Mouse (Mus musculus) adrenal gland (tissue): ENCODE data around the gene Cdc42bpa.
"Not testable (repeated sequence)": the region's sequence is repeated elsewhere in the genome, so short reads cannot be mapped to it uniquely, and the experiment has no call there.

Source experiments
- intact Hi-C: fragments of 180-260 bp; cut with DNase I; formaldehyde crosslinking; loops from one replicate; pipeline ENCODE4 v1.15.1; 2025

Gene Cdc42bpa

GRCm38 (mm10) chr1:180029863-180030262, 69.6 kb downstream of the Cdc42bpa start:
- intact Hi-C loops, result not testable (repeated sequence)

GRCm38 (mm10) chr1:180030631-180031365, 70.5 kb downstream of the Cdc42bpa start:
- intact Hi-C loops, result no loop called here

GRCm38 (mm10) chr1:180031705-180032548, 71.7 kb downstream of the Cdc42bpa start:
- intact Hi-C loops, result no loop called here

GRCm38 (mm10) chr1:180037461-180037860, 77.2 kb downstream of the Cdc42bpa start:
- intact Hi-C loops, result no loop called here

- intact Hi-C loops, result no loop called here
These were observed 83.9 kb downstream of the Cdc42bpa start for GRCm38 (mm10) chr1:180044160-180044559.

GRCm38 (mm10) chr1:180045172-180045571, 84.9 kb downstream of the Cdc42bpa start:
- intact Hi-C loops, result no loop called here

- intact Hi-C loops, result no loop called here
These were observed 128.9 kb downstream of the Cdc42bpa start for GRCm38 (mm10) chr1:180089176-180089575.

GRCm38 (mm10) chr1:180098426-180098825, 138.2 kb downstream of the Cdc42bpa start:
- intact Hi-C loops, result no loop called here

- intact Hi-C loops, result no loop called here
These were observed 144.3 kb downstream of the Cdc42bpa start for GRCm38 (mm10) chr1:180104567-180104966.

GRCm38 (mm10) chr1:180109050-180109449, 148.8 kb downstream of the Cdc42bpa start:
- intact Hi-C loops, result no loop called here

GRCm38 (mm10) chr1:180116525-180116924, 156.3 kb downstream of the Cdc42bpa start:
- intact Hi-C loops, result loop anchor here (5.0 kb wide), 1 partner anchor 259 kb away; no protein-coding TSS in a partner anchor

- intact Hi-C loops, result loop anchor here (5.0 kb wide), 1 partner anchor 261 kb away; no protein-coding TSS in a partner anchor
These were observed 158.0 kb downstream of the Cdc42bpa start for GRCm38 (mm10) chr1:180118233-180118632.

- intact Hi-C loops, result no loop called here
These were observed 168.0 kb downstream of the Cdc42bpa start for GRCm38 (mm10) chr1:180128077-180128792.

- intact Hi-C loops, result no loop called here
These were observed 171.1 kb downstream of the Cdc42bpa start for GRCm38 (mm10) chr1:180131402-180131801.

GRCm38 (mm10) chr1:180132187-180132586, 171.9 kb downstream of the Cdc42bpa start:
- intact Hi-C loops, result no loop called here

GRCm38 (mm10) chr1:180139158-180139557, 178.9 kb downstream of the Cdc42bpa start:
- intact Hi-C loops, result no loop called here

- intact Hi-C loops, result no loop called here
These were observed 180.7 kb downstream of the Cdc42bpa start for GRCm38 (mm10) chr1:180140970-180141369.

- intact Hi-C loops, result no loop called here
These were observed 187.8 kb downstream of the Cdc42bpa start for GRCm38 (mm10) chr1:180148036-180148435.

- intact Hi-C loops, result no loop called here
These were observed 188.3 kb downstream of the Cdc42bpa start for GRCm38 (mm10) chr1:180148563-180148962.

- intact Hi-C loops, result no loop called here
These were observed 190.9 kb downstream of the Cdc42bpa start for GRCm38 (mm10) chr1:180151191-180151590.

GRCm38 (mm10) chr1:180158648-180159047, 198.4 kb downstream of the Cdc42bpa start:
- intact Hi-C loops, result no loop called here

- intact Hi-C loops, result no loop called here
These were observed 200.3 kb downstream of the Cdc42bpa start for GRCm38 (mm10) chr1:180160545-180160944.
